Mouse (Mus musculus): ENCODE measurements around the gene Mapre3.

DNA sequence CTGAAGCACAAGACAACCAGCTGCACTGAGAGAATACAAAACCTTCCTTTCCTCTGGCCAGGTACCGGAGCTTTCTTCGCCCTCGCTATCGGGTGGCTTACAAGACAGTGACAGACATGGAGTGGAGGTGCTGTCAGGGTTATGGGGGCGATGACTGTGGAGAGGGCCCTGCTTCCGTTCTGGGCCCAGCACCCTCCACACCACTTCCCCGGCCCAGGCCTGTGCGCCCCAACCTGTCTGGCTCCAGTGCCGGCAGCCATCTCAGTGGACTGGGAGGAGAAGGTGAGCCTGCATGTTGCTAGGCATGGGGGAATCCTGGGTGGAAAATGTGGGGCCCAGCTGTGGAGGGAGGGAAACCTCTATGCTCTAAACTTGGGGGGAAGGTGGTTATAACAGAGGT, 101.0 kb downstream of the Mapre3 start:
- TF ChIP-seq CTCF (IDR thresholded peaks at IDR 0.05; ENCODE audit: insufficient read depth, low read length) (no peak), POLR2A (IDR thresholded peaks at IDR 0.05; ENCODE audit: borderline replicate concordance, extremely low read depth, low read depth, low read length) (no peak)
